Mouse (Mus musculus): ENCODE measurements around the gene Tmem234. TPM values are rescaled to one million over a fixed set of nuclear protein-coding genes. Genes with fewer than 3 reads are reported as not detected.
A peak's percentile ranks its signal among the peaks of the same experiment; 100 is the strongest.

The Tmem234 gene
- polyA plus RNA-seq, 1 experiment from 2014 or later: 164 TPM

GRCm38 (mm10) chr4:129640638-129641467 is 40.4 kb downstream of the Tmem234 start, which contains the start of gene Txlna:
Gene Txlna, minus strand, starts transcription at chr4:129641065.
- ATAC-seq: peak; percentile 96
- under 1% methylated on average over 55 of the region's 60 CpGs for WGBS
- Histone ChIP-seq H3K9me3 (ENCODE audit: control insufficient read depth, low read length) (no peaks in the 10 kb centered on the region), H3K4me2 (ENCODE audit: low read length) (peak within 1 kb of the TSS; percentile 81), H3K4me1 (replicated peaks; ENCODE audit: control insufficient read depth, insufficient read depth, low read length) (peaks cover 30% of the 10 kb centered on the region), H3K27me3 (replicated peaks; ENCODE audit: control insufficient read depth, insufficient read depth, low read length) (no peaks in the 10 kb centered on the region), H3K4me3 (replicated peaks; ENCODE audit: low read length) (peak within 1 kb of the TSS; percentile 67), H3K9ac (replicated peaks; ENCODE audit: low read depth, low read length) (peak within 1 kb of the TSS; percentile 71), H3K36me3 (ENCODE audit: control insufficient read depth, insufficient read depth) (peaks cover 14% of the 10 kb centered on the region; the same call in 1 of the 2 replicates), H3K27ac (ENCODE audit: low read length) (peak within 1 kb of the TSS; percentile 94)

- Histone ChIP-seq H3K9me3 (ENCODE audit: control insufficient read depth, low read length) (no peaks in the 10 kb centered on the region), H3K27ac (ENCODE audit: low read length) (no peak overlapping the region), H3K4me1 (replicated peaks; ENCODE audit: control insufficient read depth, insufficient read depth, low read length) (peaks cover 30% of the 10 kb centered on the region), H3K4me3 (replicated peaks; ENCODE audit: low read length) (no peak overlapping the region; the same call in 1 of the 2 replicates), H3K27me3 (replicated peaks; ENCODE audit: control insufficient read depth, insufficient read depth, low read length) (no peaks in the 10 kb centered on the region), H3K9ac (replicated peaks; ENCODE audit: low read depth, low read length) (no peak overlapping the region), H3K4me2 (ENCODE audit: low read length) (peak overlapping the region; percentile 27), H3K36me3 (ENCODE audit: control insufficient read depth, insufficient read depth) (peaks cover 11% of the 10 kb centered on the region; the same call in 1 of the 2 replicates)
- 36% methylated on average over 5 of the region's 5 CpGs for WGBS
- ATAC-seq: no peak
Observed at GRCm38 (mm10) chr4:129641756-129642155, 41.3 kb downstream of the Tmem234 start.

GRCm38 (mm10) chr4:129645204-129645603 is 44.7 kb downstream of the Tmem234 start:
- Histone ChIP-seq H3K9ac (replicated peaks; ENCODE audit: low read depth, low read length) (no peak overlapping the region), H3K36me3 (ENCODE audit: control insufficient read depth, insufficient read depth) (peaks cover 15% of the 10 kb centered on the region), H3K4me2 (ENCODE audit: low read length) (no peak overlapping the region)

GRCm38 (mm10) chr4:129648656-129649055 is 48.2 kb downstream of the Tmem234 start:
- H3K36me3 ChIP-seq (ENCODE audit: control insufficient read depth, insufficient read depth): peaks cover 33% of the 10 kb centered on the region
- H3K4me2 ChIP-seq (ENCODE audit: low read length): no peak overlapping the region
- no peaks in the 10 kb centered on the region for H3K27me3 ChIP-seq (replicated peaks; ENCODE audit: control insufficient read depth, insufficient read depth, low read length)
- H3K9me3 ChIP-seq (ENCODE audit: control insufficient read depth, low read length): no peaks in the 10 kb centered on the region
- H3K4me1 ChIP-seq (replicated peaks; ENCODE audit: control insufficient read depth, insufficient read depth, low read length): no peaks in the 10 kb centered on the region
- 96% methylated on average over 1 of the region's 1 CpGs for WGBS
- no peak for ATAC-seq
- no peak overlapping the region for H3K27ac ChIP-seq (ENCODE audit: low read length)
- no peak overlapping the region for H3K9ac ChIP-seq (replicated peaks; ENCODE audit: low read depth, low read length)
- H3K4me3 ChIP-seq (replicated peaks; ENCODE audit: low read length): no peak overlapping the region

More at GRCm38 (mm10) chr4:129645204-129645603, 44.7 kb downstream of the Tmem234 start:
- Histone ChIP-seq H3K9me3 (ENCODE audit: control insufficient read depth, low read length) (no peaks in the 10 kb centered on the region), H3K27ac (ENCODE audit: low read length) (no peak overlapping the region), H3K4me3 (replicated peaks; ENCODE audit: low read length) (no peak overlapping the region), H3K4me1 (replicated peaks; ENCODE audit: control insufficient read depth, insufficient read depth, low read length) (peaks cover 6% of the 10 kb centered on the region), H3K27me3 (replicated peaks; ENCODE audit: control insufficient read depth, insufficient read depth, low read length) (no peaks in the 10 kb centered on the region)
- ATAC-seq: no peak
- WGBS: 85% methylated on average over 6 of the region's 6 CpGs

GRCm38 (mm10) chr4:129650359-129650758 is 49.9 kb downstream of the Tmem234 start:
- H3K4me1 ChIP-seq (replicated peaks; ENCODE audit: control insufficient read depth, insufficient read depth, low read length): no peaks in the 10 kb centered on the region
- no peak for ATAC-seq
- H3K9me3 ChIP-seq (ENCODE audit: control insufficient read depth, low read length): no peaks in the 10 kb centered on the region
- H3K27ac ChIP-seq (ENCODE audit: low read length): no peak overlapping the region
- WGBS: 96% methylated on average over 8 of the region's 8 CpGs
- H3K4me3 ChIP-seq (replicated peaks; ENCODE audit: low read length): no peak overlapping the region
- H3K9ac ChIP-seq (replicated peaks; ENCODE audit: low read depth, low read length): no peak overlapping the region
- no peaks in the 10 kb centered on the region for H3K27me3 ChIP-seq (replicated peaks; ENCODE audit: control insufficient read depth, insufficient read depth, low read length)
- H3K4me2 ChIP-seq (ENCODE audit: low read length): no peak overlapping the region
- H3K36me3 ChIP-seq (ENCODE audit: control insufficient read depth, insufficient read depth): peaks cover 49% of the 10 kb centered on the region

- H3K4me2 ChIP-seq (ENCODE audit: low read length): no peak overlapping the region
- H3K9me3 ChIP-seq (ENCODE audit: control insufficient read depth, low read length): no peaks in the 10 kb centered on the region
- H3K36me3 ChIP-seq (ENCODE audit: control insufficient read depth, insufficient read depth): peaks cover 54% of the 10 kb centered on the region
- WGBS: 89% methylated on average over 14 of the region's 14 CpGs
- no peak overlapping the region for H3K9ac ChIP-seq (replicated peaks; ENCODE audit: low read depth, low read length)
- no peaks in the 10 kb centered on the region for H3K27me3 ChIP-seq (replicated peaks; ENCODE audit: control insufficient read depth, insufficient read depth, low read length)
- ATAC-seq: no peak
- no peaks in the 10 kb centered on the region for H3K4me1 ChIP-seq (replicated peaks; ENCODE audit: control insufficient read depth, insufficient read depth, low read length)
- no peak overlapping the region for H3K27ac ChIP-seq (ENCODE audit: low read length)
- no peak overlapping the region for H3K4me3 ChIP-seq (replicated peaks; ENCODE audit: low read length)
Observed at GRCm38 (mm10) chr4:129654770-129655169, 54.3 kb downstream of the Tmem234 start.

GRCm38 (mm10) chr4:129661584-129661983 is 61.1 kb downstream of the Tmem234 start:
- no peak for ATAC-seq
- Histone ChIP-seq H3K36me3 (ENCODE audit: control insufficient read depth, insufficient read depth) (peaks cover 17% of the 10 kb centered on the region), H3K27me3 (replicated peaks; ENCODE audit: control insufficient read depth, insufficient read depth, low read length) (no peaks in the 10 kb centered on the region)

GRCm38 (mm10) chr4:129662255-129662813 is 61.9 kb downstream of the Tmem234 start:
- peaks cover 14% of the 10 kb centered on the region for H3K36me3 ChIP-seq (ENCODE audit: control insufficient read depth, insufficient read depth)

More at GRCm38 (mm10) chr4:129661584-129661983, 61.1 kb downstream of the Tmem234 start:
- Histone ChIP-seq H3K27ac (ENCODE audit: low read length) (no peak overlapping the region), H3K4me3 (replicated peaks; ENCODE audit: low read length) (no peak overlapping the region), H3K4me2 (ENCODE audit: low read length) (no peak overlapping the region), H3K9me3 (ENCODE audit: control insufficient read depth, low read length) (no peaks in the 10 kb centered on the region), H3K9ac (replicated peaks; ENCODE audit: low read depth, low read length) (no peak overlapping the region), H3K4me1 (replicated peaks; ENCODE audit: control insufficient read depth, insufficient read depth, low read length) (no peaks in the 10 kb centered on the region)
- 88% methylated on average over 3 of the region's 3 CpGs for WGBS

GRCm38 (mm10) chr4:129671491-129672082 is 71.1 kb downstream of the Tmem234 start:
- Histone ChIP-seq H3K4me1 (replicated peaks; ENCODE audit: control insufficient read depth, insufficient read depth, low read length) (peaks cover 17% of the 10 kb centered on the region), H3K4me2 (ENCODE audit: low read length) (peak overlapping the region; percentile 99), H3K27ac (ENCODE audit: low read length) (peak overlapping the region; percentile 75; the same call in 1 of the 2 replicates), H3K4me3 (replicated peaks; ENCODE audit: low read length) (peak overlapping the region; percentile 96), H3K27me3 (replicated peaks; ENCODE audit: control insufficient read depth, insufficient read depth, low read length) (no peaks in the 10 kb centered on the region), H3K36me3 (ENCODE audit: control insufficient read depth, insufficient read depth) (peaks cover 8% of the 10 kb centered on the region; the same call in 1 of the 2 replicates), H3K9ac (replicated peaks; ENCODE audit: low read depth, low read length) (peak overlapping the region; percentile 85), H3K9me3 (ENCODE audit: control insufficient read depth, low read length) (no peaks in the 10 kb centered on the region)
- ATAC-seq: 0 out of 2 replicates have a peak, but pooled peaks have one; percentile 29
- WGBS: 7% methylated on average over 12 of the region's 12 CpGs

More at GRCm38 (mm10) chr4:129662255-129662813, 61.9 kb downstream of the Tmem234 start:
- Histone ChIP-seq H3K9ac (replicated peaks; ENCODE audit: low read depth, low read length) (no peak overlapping the region), H3K4me1 (replicated peaks; ENCODE audit: control insufficient read depth, insufficient read depth, low read length) (no peaks in the 10 kb centered on the region), H3K9me3 (ENCODE audit: control insufficient read depth, low read length) (no peaks in the 10 kb centered on the region), H3K27ac (ENCODE audit: low read length) (no peak overlapping the region), H3K4me2 (ENCODE audit: low read length) (no peak overlapping the region), H3K4me3 (replicated peaks; ENCODE audit: low read length) (no peak overlapping the region), H3K27me3 (replicated peaks; ENCODE audit: control insufficient read depth, insufficient read depth, low read length) (no peaks in the 10 kb centered on the region)
- 89% methylated on average over 3 of the region's 3 CpGs for WGBS
- no peak for ATAC-seq
